Mouse (Mus musculus): ENCODE measurements around the gene Trpm6.
"Not testable (repeated sequence)": the region's sequence is repeated elsewhere in the genome, so short reads cannot be mapped to it uniquely, and the experiment has no call there.

Trpm6 gene

GRCm38 (mm10) chr19:18749598-18750339, at the start of gene Trpm6:
Trpm6 (plus strand) TSS chr19:18749983.
- DNase-seq (ENCODE audit: low read depth, low spot score) = no peak

GRCm38 (mm10) chr19:18708101-18708500, 41.7 kb upstream of the Trpm6 start:
- DNase-seq (ENCODE audit: low read depth, low spot score) = no peak

DNA sequence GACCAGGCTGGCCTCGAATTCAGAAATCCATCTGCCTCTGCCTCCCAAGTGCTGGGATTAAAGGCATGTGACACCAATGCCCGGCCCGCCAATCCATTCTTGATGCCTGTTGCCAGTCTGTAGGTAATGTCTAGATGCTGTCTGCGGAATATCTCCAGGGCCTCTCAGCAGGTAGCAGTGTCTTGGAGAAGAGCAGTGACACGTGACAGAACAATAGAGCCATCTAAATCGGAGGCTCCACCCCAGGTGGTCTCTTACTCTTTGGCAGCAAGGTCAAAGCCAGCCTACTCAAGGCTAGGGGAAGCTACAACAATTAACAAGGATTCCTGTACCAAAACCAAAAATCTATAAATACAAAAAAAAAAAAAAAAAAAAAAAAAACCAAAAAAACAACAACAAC, 38.9 kb upstream of the Trpm6 start:
- DNase-seq (ENCODE audit: low read depth, low spot score) = no peak

DNA sequence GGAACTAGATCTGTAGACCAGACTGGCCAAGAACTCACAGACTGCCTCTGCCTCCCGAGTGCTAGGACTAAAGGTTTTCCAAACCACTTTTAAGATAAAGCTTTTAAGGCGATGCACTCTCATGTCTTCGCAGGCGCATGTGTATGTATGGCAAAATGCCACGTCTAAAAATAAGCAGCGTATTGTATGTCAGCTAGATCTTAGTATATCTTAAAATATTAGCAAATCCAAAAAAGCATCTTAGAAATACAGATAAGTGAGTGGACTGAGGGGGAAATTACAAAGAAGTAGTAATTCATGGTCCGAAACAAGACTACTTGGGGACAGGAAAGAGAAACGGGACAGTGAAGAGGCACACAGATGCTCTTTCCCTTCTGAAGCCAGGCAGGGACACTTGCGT, 38.2 kb upstream of the Trpm6 start:
- no peak for DNase-seq (ENCODE audit: low read depth, low spot score)

DNA sequence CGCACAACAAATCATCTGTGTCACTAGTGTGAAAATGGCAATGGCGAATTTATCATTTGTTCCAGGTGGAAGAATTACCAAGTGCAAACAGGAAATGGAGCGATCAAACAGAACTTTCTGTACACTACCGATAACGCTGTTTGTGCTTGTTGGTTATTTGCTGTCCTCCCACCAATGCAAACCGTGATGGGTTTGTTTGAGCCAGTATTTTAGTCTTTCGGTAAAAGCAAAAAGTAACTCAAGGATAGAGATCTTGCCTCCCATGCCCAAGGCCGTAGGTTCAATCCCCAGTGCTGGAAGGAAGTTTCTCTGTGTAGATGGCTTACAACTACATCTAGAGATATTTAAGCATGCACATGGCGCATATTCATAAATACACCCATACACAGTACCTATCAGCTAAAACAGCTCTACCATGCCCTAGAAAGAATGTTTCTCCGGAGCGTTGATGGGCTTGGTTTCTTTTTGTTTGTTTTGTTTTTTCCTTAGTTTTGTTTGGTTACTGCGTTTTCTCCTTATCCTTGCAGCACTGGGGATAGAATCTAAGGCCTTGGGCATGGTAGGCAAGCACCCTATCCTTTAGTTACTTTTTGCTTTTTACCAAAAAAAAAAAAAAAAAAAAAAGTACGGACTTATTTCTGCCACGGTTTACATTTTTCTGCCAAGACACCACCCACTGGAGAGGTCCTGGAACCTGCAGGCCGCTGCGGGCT, 37.5 kb upstream of the Trpm6 start:
- DNase-seq (ENCODE audit: low read depth, low spot score) = no peak

- peak; percentile 92 for DNase-seq (ENCODE audit: low read depth, low spot score)
Measured at GRCm38 (mm10) chr19:18712866-18713300, 36.9 kb upstream of the Trpm6 start, which contains the start of gene D030056L22Rik. D030056L22Rik (plus strand) TSS chr19:18713193.

GRCm38 (mm10) chr19:18713357-18713756, 36.4 kb upstream of the Trpm6 start:
- not testable (repeated sequence) for DNase-seq (ENCODE audit: low read depth, low spot score)

GRCm38 (mm10) chr19:18716374-18716773, 33.4 kb upstream of the Trpm6 start:
- peak; percentile 20 for DNase-seq (ENCODE audit: low read depth, low spot score)

- DNase-seq (ENCODE audit: low read depth, low spot score) = no peak
Measured at GRCm38 (mm10) chr19:18720337-18720736, 29.4 kb upstream of the Trpm6 start.

DNA sequence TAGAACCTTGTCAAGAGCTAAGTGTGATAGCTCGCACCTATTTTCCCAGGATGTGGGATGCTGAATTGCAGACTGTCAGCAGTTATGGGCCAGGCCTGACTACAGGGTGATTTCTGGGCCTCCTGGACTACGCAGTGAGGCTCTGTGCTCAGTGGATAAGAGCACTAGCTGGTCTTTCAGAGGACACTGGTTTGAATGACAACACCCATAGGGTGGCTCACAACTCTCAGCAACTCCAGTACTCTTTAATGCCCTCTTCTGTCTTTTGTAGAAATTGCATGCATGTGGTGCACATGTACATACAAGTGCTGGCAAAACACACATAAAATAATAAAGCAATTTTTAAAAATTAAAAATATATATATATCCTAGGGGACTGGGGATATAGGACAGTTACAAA, 24.6 kb upstream of the Trpm6 start:
- no peak for DNase-seq (ENCODE audit: low read depth, low spot score)

DNA sequence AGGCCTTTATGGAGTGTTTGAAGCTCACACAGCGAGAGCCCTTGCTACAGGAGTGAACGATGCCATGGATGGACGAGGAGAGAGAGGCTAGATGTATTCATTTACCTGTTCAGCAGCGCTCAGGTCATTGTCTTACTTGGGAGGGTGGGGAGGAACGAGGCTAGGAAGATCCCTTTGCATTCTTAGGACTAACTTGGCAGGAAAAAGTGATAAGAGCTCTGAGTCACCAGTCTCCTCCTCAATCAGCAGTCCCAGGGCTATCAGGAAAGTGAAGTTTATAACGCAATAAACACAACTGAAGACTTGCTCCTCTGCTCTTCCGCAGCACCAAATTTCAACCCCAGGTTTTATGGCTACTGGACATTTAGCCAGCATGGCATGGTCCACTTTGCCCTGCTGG, 19.5 kb upstream of the Trpm6 start:
- no peak for DNase-seq (ENCODE audit: low read depth, low spot score)

- DNase-seq (ENCODE audit: low read depth, low spot score) = no peak
Measured at GRCm38 (mm10) chr19:18731077-18731476, 18.7 kb upstream of the Trpm6 start.

DNA sequence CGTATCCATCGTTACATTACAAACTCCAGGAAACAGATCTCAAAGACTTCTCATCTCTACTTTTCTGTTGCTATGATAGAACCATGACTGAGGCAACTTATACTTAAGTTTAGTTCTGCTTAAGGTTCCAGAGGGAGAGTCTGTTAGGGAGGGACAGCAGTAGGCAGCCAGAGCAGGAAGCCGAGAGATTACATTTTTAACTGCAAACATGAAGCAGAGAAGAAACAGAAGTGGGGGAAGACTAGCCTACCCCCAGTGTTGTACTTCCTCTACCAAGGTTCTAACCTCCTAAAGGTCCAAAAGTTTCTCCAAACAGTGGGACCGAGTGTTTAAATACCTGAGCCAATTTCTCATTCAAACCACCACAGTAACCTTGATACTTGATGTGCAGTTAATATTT, 13.9 kb upstream of the Trpm6 start:
- DNase-seq (ENCODE audit: low read depth, low spot score) = no peak

- DNase-seq (ENCODE audit: low read depth, low spot score) = no peak
Measured at GRCm38 (mm10) chr19:18739146-18739545, 10.6 kb upstream of the Trpm6 start.

- DNase-seq (ENCODE audit: low read depth, low spot score) = no peak
Measured at GRCm38 (mm10) chr19:18743946-18744345, 5.8 kb upstream of the Trpm6 start.

DNA sequence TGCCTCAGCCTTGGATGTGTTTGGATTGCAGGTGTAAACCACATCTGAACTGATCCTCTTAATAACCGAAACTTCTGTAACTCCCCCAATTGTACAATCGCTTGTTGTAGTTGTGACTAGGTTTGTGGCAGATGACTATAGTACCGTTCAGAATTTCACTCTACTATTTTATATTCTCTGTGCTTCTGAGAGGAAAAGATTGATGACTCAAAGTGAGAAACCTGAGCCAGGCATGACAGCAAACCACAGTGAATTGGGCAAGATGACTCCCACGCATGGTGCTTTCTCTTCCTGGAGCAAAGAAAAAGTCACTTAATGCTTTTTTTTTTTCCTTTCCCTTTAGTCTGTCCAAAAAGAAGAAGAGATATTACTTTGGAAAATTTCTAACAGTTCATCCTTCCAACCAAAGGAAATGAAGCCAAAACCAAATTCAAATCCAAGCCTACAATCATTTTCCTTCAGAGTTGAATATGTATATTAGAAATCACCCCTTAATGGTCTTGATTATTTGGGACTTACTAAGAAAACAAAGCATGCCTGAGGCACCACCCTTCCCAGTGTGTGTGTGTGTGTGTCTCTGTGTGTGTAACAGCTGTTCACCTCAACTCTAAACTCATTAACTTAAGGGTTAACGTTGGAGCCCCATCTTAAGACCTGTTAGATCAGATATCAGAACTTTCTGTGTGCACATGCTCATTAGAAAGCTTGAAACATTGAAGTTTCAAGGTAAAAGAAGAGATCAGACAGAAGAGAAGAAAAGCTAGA, 3.0 kb upstream of the Trpm6 start:
- no peak for DNase-seq (ENCODE audit: low read depth, low spot score)

- DNase-seq (ENCODE audit: low read depth, low spot score) = no peak
Measured at GRCm38 (mm10) chr19:18747379-18747778, 2.4 kb upstream of the Trpm6 start.

DNA sequence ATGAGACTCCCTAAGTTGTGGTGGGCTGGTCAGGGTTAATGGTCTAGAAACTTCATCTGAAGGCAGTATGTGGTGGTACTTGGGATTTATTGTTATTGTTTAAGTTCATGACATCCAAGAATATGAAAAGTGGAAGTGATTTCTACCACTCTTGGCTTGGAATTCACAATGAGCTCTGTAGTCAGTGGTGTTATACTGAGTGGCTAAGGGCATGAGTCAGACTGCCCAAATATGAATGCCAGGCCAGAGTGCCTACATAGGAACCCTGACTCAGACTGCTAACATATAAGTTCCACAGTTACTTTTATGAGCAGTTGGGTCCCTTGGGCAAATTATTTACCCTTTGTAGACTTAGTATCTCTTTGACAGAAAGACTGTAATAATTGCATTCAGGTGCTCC, 7.4 kb downstream of the Trpm6 start:
- no peak for DNase-seq (ENCODE audit: low read depth, low spot score)

DNA sequence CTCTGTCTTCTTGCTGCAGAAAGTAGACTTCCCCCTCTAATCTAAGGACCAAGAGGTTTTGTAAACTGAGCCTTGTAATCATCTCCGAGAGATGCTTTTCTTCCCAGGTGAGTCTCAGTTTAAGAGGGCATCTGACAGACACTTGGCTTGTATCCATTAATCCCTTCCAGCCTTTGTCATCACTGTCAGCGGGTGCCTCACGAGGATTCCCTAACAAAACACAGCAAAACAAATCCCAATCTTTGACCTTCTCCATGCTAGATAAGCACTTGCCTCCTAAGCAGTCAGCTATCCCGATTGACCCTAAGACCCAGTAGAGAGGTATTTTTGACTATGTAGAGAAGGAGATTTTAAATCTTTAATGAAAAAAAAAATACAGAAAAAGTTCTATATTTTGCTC, 7.9 kb downstream of the Trpm6 start:
- no peak for DNase-seq (ENCODE audit: low read depth, low spot score)

DNA sequence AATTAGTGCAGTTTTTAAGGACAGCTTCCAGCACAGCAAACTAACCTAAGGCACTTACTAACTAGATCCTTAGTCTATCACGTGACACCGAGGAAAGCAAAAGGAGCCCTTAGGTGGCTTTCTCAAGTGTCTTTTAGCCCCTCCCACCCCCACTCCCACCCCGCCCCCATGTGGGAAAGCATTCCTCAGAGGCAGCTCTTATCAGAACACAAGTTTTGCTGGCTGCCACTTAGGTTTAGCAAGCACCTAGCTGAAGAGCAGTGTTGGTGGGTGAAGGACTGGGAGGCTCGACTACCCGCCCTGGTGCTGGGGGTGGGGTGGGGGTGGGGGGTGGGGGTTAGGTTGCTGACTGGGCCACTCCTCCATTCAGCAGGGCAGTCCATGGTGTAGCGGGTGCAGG, 8.5 kb downstream of the Trpm6 start:
- no peak for DNase-seq (ENCODE audit: low read depth, low spot score)

DNA sequence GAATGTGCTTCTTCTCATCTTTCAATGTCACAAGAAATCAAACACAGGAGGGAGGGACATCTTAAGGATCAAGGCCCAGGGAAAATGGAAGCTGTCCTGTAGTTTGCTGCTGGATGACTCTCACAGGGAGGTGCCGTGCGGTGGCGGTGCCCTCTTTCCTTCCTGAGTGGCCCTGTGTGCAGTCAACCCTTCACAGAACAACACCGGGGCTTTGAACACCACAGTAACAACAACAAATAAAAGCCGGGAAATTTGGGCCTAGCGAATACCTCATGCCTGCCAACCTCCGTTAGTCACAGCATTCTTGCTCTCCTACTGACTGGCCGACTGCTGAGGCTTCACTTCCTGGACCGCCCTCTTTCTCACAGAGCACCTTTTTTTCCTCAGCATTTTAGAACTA, 9.1 kb downstream of the Trpm6 start:
- DNase-seq (ENCODE audit: low read depth, low spot score) = no peak

DNA sequence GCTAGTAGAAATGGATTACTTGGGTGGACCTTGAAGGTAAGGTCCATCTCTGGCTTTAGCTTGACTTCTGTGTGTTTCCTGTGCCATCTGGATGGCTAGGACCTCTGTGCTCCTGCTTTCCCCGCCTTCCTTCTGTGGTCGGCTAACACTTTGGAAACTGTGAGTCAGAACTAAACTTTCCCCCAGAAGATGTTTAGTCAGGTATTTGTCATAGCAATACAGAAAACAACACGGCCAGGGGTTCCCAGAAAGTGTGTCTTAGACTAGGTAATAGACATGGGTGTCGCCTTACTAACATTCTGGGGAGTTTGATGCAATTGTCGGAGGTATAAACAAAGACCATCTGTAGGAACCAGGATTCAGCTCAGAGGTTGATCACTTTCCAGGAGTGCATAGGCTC, 16.6 kb downstream of the Trpm6 start:
- no peak for DNase-seq (ENCODE audit: low read depth, low spot score)
